Mouse (Mus musculus): ENCODE data around the gene Arnt. TPM values are rescaled to one million over a fixed set of nuclear protein-coding genes. Genes with fewer than 3 reads are reported as not detected.
A peak's percentile ranks its signal among the peaks of the same experiment; 100 is the strongest.

The Arnt gene
- total RNA-seq, 2 experiments from 2014 or later = 34.0 to 44.8 TPM

DNA sequence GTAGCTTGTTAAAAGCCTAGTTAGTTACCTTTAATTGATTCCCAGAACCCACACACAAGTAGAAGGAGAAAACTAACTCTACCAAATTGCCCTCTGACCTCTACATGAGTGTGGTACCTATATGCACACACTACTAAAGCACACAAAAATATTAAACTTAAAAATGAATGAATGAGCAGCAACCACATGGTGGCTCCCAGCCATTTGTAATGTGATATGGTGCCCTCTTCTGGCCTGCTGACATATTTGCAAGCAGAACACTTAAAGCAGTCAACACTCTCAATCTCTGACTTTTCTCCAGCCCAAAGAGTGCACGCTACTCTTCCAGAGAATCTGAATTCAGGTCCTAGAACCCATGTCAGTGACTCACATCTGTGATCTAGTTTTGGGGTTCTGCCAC, 16.2 kb downstream of the Arnt start:
- intact Hi-C loops (cut with DNase I) = loop anchor here (2.0 kb wide), 1 partner anchor 102 kb away; no protein-coding TSS in a partner anchor

GRCm38 (mm10) chr3:95450915-95451314, 16.7 kb downstream of the Arnt start:
- intact Hi-C loops (cut with DNase I) = loop anchor here (2.0 kb wide), 1 partner anchor 102 kb away; no protein-coding TSS in a partner anchor
- DNase-seq = no peak

More for the DNA sequence above, 16.2 kb downstream of the Arnt start:
- peak in 1 of 2 experiments; percentile 11 for DNase-seq

DNA sequence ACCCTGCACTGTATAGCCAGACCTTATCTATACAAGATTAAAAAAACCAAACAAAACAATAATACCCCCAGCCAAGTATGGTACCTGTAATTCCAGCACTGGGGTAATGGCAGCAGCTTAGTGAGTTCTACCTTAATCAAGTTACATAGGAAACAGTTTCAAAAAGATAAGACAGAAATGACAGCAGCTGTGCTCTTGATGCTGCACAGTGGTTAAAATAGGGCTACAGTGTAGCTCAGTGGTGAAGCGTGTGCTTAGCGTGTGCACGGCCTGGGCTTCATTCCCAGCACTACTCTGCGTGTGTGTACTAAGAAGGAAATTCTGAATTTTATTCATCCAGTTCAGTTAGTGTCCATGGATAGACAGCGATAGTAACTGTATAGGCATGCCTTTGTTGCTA, 22.2 kb downstream of the Arnt start:
- intact Hi-C loops (cut with DNase I) = no loop called here
- DNase-seq = no peak

DNA sequence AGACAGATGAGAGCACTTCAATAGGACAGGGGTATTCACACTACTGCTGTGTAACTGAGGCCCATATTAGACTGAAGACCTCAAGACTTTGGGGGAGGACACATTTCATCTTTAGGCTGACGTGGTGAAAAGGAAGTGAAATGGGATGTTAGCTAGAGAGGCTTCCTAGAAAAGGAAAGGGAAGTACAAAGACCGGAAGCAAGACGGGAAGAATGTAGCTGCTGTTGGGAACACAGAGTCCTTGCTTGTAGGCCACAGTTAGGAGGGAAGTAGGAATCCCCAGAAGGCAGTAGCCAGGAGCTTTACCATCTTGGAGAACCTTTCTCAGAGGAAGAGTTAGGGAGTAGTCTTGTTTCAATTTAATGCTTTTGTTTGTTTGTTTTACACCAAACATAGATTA, 23.6 kb downstream of the Arnt start:
- DNase-seq = no peak
- intact Hi-C loops (cut with DNase I) = no loop called here

GRCm38 (mm10) chr3:95459381-95459780, 25.2 kb downstream of the Arnt start:
- DNase-seq = no peak
- intact Hi-C loops (cut with DNase I) = no loop called here

GRCm38 (mm10) chr3:95463852-95464251, 29.7 kb downstream of the Arnt start:
- intact Hi-C loops (cut with DNase I) = no loop called here
- DNase-seq = no peak

DNA sequence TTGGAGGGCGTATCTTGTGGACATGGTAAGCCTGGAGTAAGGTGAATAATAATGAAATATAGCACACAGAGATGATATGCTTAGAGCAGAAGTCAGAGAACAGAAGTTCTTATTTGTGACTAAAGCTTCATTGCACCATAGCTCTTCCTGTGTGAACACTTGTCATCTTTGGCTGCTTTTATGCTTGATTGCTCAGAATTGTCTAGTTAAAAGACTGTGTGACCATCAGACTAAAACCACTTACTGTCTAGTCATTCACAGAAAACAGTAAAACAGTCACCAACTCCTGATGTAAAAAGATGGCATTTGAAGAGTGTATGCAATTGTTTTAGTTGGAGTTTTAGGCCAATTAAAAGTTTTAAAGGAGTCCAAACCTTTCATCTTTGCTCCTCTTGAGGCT, 44.8 kb downstream of the Arnt start:
- intact Hi-C loops (cut with DNase I) = no loop called here
- DNase-seq = no peak

DNA sequence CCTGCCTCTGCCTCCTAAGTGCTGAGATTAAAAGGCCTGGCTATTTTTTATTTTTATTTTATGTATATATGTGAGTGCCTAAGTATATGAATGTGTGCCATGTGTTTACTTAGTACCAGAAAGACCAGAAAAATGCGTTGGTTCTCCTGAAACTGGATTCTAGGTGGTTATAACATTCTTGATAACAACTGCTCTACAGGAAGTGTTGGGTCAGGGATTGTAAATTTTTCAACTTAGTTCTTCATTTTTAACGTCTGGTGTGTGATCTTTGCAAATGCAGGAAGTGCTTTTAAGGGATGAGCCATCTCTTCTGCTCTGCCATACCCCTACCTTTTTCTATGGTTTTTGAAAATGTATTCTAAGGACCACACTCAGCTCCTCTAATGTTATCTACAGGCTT, 52.2 kb downstream of the Arnt start:
- DNase-seq = no peak
- intact Hi-C loops (cut with DNase I) = no loop called here

- DNase-seq = no peak
- intact Hi-C loops (cut with DNase I) = no loop called here
Observed at GRCm38 (mm10) chr3:95488679-95489078, 54.5 kb downstream of the Arnt start.

DNA sequence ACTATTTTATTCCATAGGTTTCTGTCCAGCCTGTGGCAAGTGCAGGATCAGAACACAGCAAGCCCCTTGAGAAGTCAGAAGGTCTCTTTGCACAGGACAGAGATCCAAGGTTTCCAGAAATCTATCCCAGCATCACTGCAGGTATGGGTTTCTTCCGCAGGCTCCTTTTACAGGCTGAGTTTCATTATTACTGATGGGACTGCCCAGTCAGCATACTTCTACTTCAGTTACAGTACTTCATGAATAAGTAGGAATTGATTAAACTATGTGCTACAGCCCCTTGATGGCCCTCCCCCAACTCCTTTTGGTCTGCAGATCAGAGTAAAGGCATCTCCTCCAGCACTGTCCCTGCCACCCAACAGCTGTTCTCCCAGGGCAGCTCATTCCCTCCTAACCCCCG, 56.0 kb downstream of the Arnt start:
- intact Hi-C loops (cut with DNase I) = no loop called here
- no peak for DNase-seq

DNA sequence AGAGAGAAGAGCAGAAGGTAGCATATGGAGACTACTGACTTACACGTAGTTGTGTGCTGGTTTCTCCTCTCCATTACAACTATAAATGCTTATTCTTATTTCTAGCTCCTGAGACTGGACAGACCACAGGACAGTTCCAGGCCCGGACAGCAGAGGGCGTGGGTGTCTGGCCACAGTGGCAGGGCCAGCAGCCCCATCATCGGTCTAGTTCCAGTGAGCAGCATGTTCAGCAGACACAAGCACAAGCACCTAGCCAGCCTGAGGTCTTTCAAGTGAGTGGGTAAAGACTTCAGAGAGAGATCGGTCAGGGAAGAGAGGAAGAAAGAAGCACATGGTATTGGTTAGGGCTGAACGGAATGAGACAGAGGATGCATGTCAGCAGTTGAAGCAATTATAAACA, 60.2 kb downstream of the Arnt start:
- peak; percentile 35 to 46 for DNase-seq
- intact Hi-C loops (cut with DNase I) = no loop called here

DNA sequence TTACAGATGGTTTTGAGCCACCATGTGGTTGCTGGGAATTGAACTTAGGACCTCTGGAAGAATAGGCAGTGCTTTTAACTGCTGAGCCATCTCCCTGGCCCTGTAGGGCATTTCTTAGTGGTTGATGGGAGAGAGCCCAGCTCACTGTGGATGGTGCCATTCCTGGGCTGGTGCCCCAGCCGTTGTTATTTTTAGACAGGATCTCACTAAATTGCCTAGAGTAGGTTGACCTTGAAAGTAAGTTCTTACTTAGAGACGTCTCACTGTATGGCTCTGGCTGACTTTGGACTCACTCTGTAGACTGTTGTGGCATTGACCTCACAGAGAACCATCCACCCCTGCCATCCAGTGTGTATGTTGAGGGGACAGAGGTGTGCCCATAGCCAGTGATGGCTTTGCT, 64.0 kb downstream of the Arnt start:
- intact Hi-C loops (cut with DNase I) = no loop called here
- no peak for DNase-seq

DNA sequence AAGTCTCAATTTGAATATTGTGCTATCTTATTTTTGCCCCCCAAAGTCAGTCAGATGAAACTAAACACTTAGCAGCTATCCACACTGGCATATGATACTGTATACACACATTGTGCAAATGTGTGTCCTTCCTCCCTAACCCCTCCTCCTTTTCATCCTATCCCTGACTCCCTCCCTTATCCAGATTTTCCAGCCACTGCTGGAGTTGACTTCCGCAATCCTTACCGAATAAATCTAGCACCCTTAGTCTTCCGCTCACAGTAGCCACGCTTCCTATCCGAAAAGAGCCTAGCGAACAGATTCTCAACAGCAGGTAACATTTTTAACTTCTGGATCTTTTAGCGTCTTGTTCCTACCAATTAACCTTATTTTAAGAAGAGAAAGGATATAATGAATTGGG, 64.8 kb downstream of the Arnt start, which contains the start of gene Ctsk:
Ctsk (plus strand) TSS at position 233 of the 400 bp plus-strand sequence.
- intact Hi-C loops (cut with DNase I) = no loop called here
- no peak for DNase-seq

DNA sequence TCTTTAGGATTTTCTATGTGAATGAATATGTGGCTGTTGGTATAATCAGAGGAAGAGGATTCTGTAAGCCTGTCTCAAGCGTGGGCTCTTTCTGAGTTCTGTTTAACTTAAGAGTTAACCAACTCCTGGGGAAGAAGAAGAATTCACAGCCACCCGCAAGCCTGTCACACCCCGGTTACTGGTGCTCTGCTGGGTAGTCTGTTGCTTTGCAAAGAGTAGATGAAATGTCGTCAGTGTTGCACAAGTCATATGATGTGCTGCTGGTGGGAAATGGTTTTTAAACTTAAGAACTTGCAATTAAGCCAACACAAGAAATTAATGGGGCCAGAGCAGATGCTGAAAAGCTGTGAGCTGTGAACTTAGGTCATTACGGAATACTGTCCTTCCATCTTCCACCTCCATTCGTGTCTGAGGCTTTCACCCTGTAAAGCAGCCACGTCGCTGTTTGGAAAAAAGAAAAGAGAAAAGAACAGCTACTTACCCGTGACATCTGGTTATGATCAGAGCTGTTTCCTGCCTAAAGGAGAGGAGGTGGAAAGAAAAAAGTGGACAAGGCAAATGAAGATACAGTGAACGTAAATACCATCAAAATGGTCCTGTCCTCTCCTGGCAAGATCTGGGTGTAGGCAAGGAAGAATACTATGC, 65.4 kb downstream of the Arnt start:
- no peak for DNase-seq
- intact Hi-C loops (cut with DNase I) = no loop called here

GRCm38 (mm10) chr3:95502312-95502711, 68.1 kb downstream of the Arnt start:
- intact Hi-C loops (cut with DNase I) = no loop called here
- no peak for DNase-seq

DNA sequence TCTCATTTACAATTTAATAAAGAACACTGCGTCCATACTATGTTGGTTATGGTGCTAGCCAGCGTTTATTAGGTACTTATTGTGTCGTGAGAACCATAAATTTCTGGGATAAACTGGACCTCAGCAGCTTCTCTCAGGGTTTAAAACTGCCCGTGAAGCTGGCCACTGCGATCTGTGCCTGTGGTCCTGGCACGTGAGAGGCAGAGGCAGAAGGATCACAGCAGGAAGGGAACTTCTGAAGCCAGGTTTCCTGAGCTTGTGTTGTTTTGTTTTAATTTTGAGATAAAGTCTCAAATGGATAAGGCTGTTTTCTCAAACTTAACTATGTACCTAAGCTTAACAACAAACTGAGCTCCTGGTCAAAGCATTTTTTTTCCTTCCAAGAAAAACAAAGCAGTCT, 75.2 kb downstream of the Arnt start:
- intact Hi-C loops (cut with DNase I) = no loop called here
- no peak for DNase-seq

DNA sequence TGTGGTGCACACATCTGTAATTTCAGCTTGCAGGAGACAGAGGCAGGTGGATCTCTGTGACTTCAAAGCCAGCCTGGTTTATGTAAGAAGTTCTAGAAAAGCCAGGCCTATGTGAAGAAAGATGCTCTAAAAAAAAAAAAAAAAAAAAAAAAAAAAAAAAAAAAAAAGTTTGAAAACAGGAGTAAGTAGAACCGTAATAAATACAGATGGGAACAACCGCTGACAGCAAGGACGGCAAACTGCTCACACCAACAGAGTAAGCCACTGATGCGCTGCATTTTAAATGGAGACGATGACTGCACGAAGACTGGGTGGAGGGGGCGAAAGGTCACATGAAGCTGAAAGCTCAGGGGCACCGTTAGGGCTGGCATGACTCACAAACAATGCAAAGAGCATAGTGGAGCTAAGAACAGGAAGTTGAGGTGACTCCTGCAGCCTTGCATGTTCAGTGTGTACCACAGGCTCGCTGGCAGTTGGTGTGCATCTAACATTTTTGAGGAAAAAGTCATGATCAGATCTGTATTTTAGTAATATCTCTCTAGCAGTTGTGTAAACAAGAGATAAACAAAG, 77.5 kb downstream of the Arnt start:
- no peak for DNase-seq
- intact Hi-C loops (cut with DNase I) = loop anchor here (10.0 kb wide), 1 partner anchor 243 kb away; no protein-coding TSS in a partner anchor

GRCm38 (mm10) chr3:95516614-95517041, 82.4 kb downstream of the Arnt start:
- no peak for DNase-seq
- intact Hi-C loops (cut with DNase I) = loop anchor here (10.0 kb wide), 1 partner anchor 238 kb away; no protein-coding TSS in a partner anchor

DNA sequence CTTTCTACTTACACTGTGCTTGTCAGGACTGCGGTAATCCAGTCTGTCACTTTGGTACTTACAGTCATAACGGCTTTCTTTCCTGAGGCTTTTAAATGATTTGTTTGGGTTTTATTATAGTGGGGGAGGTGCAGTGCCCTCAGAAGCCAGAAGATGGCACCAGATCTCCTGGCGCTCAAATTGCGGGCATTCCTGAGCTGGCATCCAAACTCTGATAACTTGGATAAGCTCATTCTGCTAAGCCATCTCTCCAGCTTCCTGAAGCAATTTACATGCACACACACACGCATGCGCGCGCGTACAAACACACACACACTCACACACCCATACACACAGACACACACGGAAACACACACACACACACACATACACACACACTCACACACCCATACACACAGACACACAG, 83.3 kb downstream of the Arnt start:
- intact Hi-C loops (cut with DNase I) = loop anchor here (10.0 kb wide), 1 partner anchor 237 kb away; no protein-coding TSS in a partner anchor
- peak; percentile 34 to 57 for DNase-seq

DNA sequence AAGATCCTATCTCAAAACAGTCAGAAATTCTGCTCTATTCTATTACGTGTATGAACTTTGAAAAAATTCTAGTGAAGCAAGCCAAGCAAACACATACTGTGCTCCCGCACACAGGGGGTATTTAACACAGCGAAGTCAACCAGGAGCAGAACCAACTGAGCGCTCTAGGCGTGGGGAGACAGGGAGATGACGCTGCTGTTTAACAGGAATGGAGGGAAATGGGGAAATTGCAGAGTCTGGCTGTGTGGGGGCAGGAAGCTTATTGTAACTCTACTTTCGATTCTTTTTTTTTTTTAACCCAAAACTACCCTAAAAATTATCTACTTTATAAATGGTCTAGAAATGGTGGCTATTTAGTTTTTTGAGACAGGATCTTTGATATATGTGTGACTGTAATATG, 84.7 kb downstream of the Arnt start:
- intact Hi-C loops (cut with DNase I) = loop anchor here (10.0 kb wide), 1 partner anchor 236 kb away; no protein-coding TSS in a partner anchor
- no peak for DNase-seq

DNA sequence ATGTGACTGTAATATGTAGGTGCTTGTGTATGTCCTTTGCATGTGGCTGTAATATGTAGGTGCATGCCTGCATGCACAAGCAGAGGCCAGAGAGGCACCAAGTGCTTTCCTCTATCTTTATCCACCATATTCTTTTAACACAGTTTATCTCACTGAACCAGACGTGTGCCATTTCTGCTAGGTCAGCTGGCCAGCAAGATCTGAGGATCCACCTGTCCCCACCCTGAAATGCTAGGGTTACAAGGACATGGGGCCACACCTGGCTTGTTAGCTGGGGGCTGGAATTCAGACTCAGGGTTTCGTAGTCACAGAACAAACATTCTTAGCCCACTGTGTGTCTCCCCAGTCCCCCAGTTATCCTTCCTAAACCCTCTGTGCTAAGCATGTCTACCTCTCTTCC, 85.1 kb downstream of the Arnt start:
- no peak for DNase-seq
- intact Hi-C loops (cut with DNase I) = loop anchor here (10.0 kb wide), 1 partner anchor 235 kb away; no protein-coding TSS in a partner anchor

- intact Hi-C loops (cut with DNase I) = no loop called here
- DNase-seq = no peak
Observed at GRCm38 (mm10) chr3:95520100-95520499, 85.9 kb downstream of the Arnt start.
